Mouse (Mus musculus): ENCODE data around the gene Cdc42ep2. TPM values are rescaled to one million over a fixed set of nuclear protein-coding genes. Genes with fewer than 3 reads are reported as not detected.

Gene Cdc42ep2
- polyA plus RNA-seq, 1 experiment = 16.2 TPM

GRCm38 (mm10) chr19:5907275-5907674 lies 17.3 kb downstream of the Cdc42ep2 start:
- Histone ChIP-seq H3K36me3 (ENCODE audit: control insufficient read depth, insufficient read depth) (peaks cover 43% of the 10 kb centered on the region), H3K4me2 (ENCODE audit: low read depth) (no peak overlapping the region), H3K27me3 (ENCODE audit: control insufficient read depth, insufficient read depth, insufficient read length) (no peaks in the 10 kb centered on the region), H3K4me3 (no peak overlapping the region), H3K79me2 (ENCODE audit: control insufficient read depth, insufficient read depth) (peaks cover 63% of the 10 kb centered on the region), H3ac (ENCODE audit: control insufficient read depth, insufficient read length) (no peak overlapping the region)
- TF ChIP-seq USF1 (IDR thresholded peaks at IDR 0.05; ENCODE audit: low read depth) = no peak
- TF ChIP-seq MYOG (IDR thresholded peaks at IDR 0.05; ENCODE audit: control insufficient read depth in 1 of 3, insufficient read depth in 1 of 3, insufficient read length in 2 of 3, low read depth in 2 of 3) = no peak
- no peak for TF ChIP-seq REST (IDR thresholded peaks at IDR 0.05; ENCODE audit: insufficient read depth, insufficient read length)
- no peak for TF ChIP-seq POLR2AphosphoS2 (IDR thresholded peaks at IDR 0.05; ENCODE audit: insufficient read length, low read depth)
- no peak for TF ChIP-seq TCF12 (IDR thresholded peaks at IDR 0.05; ENCODE audit: insufficient read depth, poor library complexity, severe bottlenecking)
- no peak for TF ChIP-seq MYOD1 (IDR thresholded peaks at IDR 0.05; ENCODE audit: control insufficient read depth in 1 of 3, insufficient read length in 2 of 3, low read depth in 2 of 3)
- TF ChIP-seq SRF (IDR thresholded peaks at IDR 0.05; ENCODE audit: control insufficient read depth, insufficient read length, low read depth) = no peak
- TF ChIP-seq E2F4 (IDR thresholded peaks at IDR 0.05; ENCODE audit: insufficient read depth) = no peak
- no peak for TF ChIP-seq POLR2A (IDR thresholded peaks at IDR 0.05; ENCODE audit: insufficient read length, low read depth)
- TF ChIP-seq TCF3 (IDR thresholded peaks at IDR 0.05; ENCODE audit: insufficient read length, low read depth) = no peak
- TF ChIP-seq CEBPB (IDR thresholded peaks at IDR 0.05; ENCODE audit: insufficient read depth, poor library complexity, severe bottlenecking) = no peak
- TF ChIP-seq MAX (IDR thresholded peaks at IDR 0.05; ENCODE audit: low read depth) = no peak

- peak within 1 kb of the TSS; percentile 64 for H3K4me2 ChIP-seq (ENCODE audit: low read depth)
- H3K79me2 ChIP-seq (ENCODE audit: control insufficient read depth, insufficient read depth) = no peaks in the 10 kb centered on the region
- no peaks in the 10 kb centered on the region for H3K27me3 ChIP-seq (ENCODE audit: control insufficient read depth, insufficient read depth, insufficient read length)
- H3K36me3 ChIP-seq (ENCODE audit: control insufficient read depth, insufficient read depth) = peaks cover 26% of the 10 kb centered on the region
- H3K4me3 ChIP-seq = peak within 1 kb of the TSS; percentile 9
- TF ChIP-seq MAX (IDR thresholded peaks at IDR 0.05; ENCODE audit: low read depth) = no peak
- TF ChIP-seq CEBPB (IDR thresholded peaks at IDR 0.05; ENCODE audit: insufficient read depth, poor library complexity, severe bottlenecking) = no peak
- TF ChIP-seq POLR2A (IDR thresholded peaks at IDR 0.05; ENCODE audit: insufficient read length, low read depth) = peak; percentile 41
- peak; percentile 81 for TF ChIP-seq POLR2AphosphoS2 (IDR thresholded peaks at IDR 0.05; ENCODE audit: insufficient read length, low read depth)
- peak; percentile 37 for TF ChIP-seq E2F4 (IDR thresholded peaks at IDR 0.05; ENCODE audit: insufficient read depth)
- TF ChIP-seq REST (IDR thresholded peaks at IDR 0.05; ENCODE audit: insufficient read depth, insufficient read length) = peak; percentile 55
- H3ac ChIP-seq (ENCODE audit: control insufficient read depth, insufficient read length) = no peak within 1 kb of the TSS
These were observed 30.5 kb downstream of the Cdc42ep2 start, which contains the start of gene Tigd3 for GRCm38 (mm10) chr19:5894002-5894678. Gene Tigd3 (minus strand): TSS chr19:5894149.

GRCm38 (mm10) chr19:5893282-5894001 lies 31.2 kb downstream of the Cdc42ep2 start:
- Histone ChIP-seq H3ac (ENCODE audit: control insufficient read depth, insufficient read length) (no peak overlapping the region), H3K36me3 (ENCODE audit: control insufficient read depth, insufficient read depth) (peaks cover 21% of the 10 kb centered on the region), H3K79me2 (ENCODE audit: control insufficient read depth, insufficient read depth) (no peaks in the 10 kb centered on the region), H3K4me3 (peak overlapping the region; percentile 9), H3K4me2 (ENCODE audit: low read depth) (peak overlapping the region; percentile 64), H3K27me3 (ENCODE audit: control insufficient read depth, insufficient read depth, insufficient read length) (no peaks in the 10 kb centered on the region)
- TF ChIP-seq MYOG (IDR thresholded peaks at IDR 0.05; ENCODE audit: control insufficient read depth in 1 of 3, insufficient read depth in 1 of 3, insufficient read length in 2 of 3, low read depth in 2 of 3) (peak in 1 of 3 experiments; percentile 21), MYOD1 (IDR thresholded peaks at IDR 0.05; ENCODE audit: control insufficient read depth in 1 of 3, insufficient read length in 2 of 3, low read depth in 2 of 3) (peak in 2 of 3 experiments; percentile 19 to 26), E2F4 (IDR thresholded peaks at IDR 0.05; ENCODE audit: insufficient read depth) (no peak)

GRCm38 (mm10) chr19:5892735-5893134 lies 31.9 kb downstream of the Cdc42ep2 start:
- H3K27me3 ChIP-seq (ENCODE audit: control insufficient read depth, insufficient read depth, insufficient read length) = no peaks in the 10 kb centered on the region
- H3K4me2 ChIP-seq (ENCODE audit: low read depth) = no peak overlapping the region
- H3K36me3 ChIP-seq (ENCODE audit: control insufficient read depth, insufficient read depth) = peaks cover 18% of the 10 kb centered on the region
- no peaks in the 10 kb centered on the region for H3K79me2 ChIP-seq (ENCODE audit: control insufficient read depth, insufficient read depth)
- H3K4me3 ChIP-seq = no peak overlapping the region
- no peak overlapping the region for H3ac ChIP-seq (ENCODE audit: control insufficient read depth, insufficient read length)
- TF ChIP-seq E2F4 (IDR thresholded peaks at IDR 0.05; ENCODE audit: insufficient read depth) = no peak
- no peak for TF ChIP-seq MYOD1 (IDR thresholded peaks at IDR 0.05; ENCODE audit: control insufficient read depth in 1 of 3, insufficient read length in 2 of 3, low read depth in 2 of 3)
- TF ChIP-seq TCF3 (IDR thresholded peaks at IDR 0.05; ENCODE audit: insufficient read length, low read depth) = no peak
- no peak for TF ChIP-seq MAX (IDR thresholded peaks at IDR 0.05; ENCODE audit: low read depth)
- TF ChIP-seq SRF (IDR thresholded peaks at IDR 0.05; ENCODE audit: control insufficient read depth, insufficient read length, low read depth) = no peak
- TF ChIP-seq CEBPB (IDR thresholded peaks at IDR 0.05; ENCODE audit: insufficient read depth, poor library complexity, severe bottlenecking) = no peak
- no peak for TF ChIP-seq TCF12 (IDR thresholded peaks at IDR 0.05; ENCODE audit: insufficient read depth, poor library complexity, severe bottlenecking)
- TF ChIP-seq REST (IDR thresholded peaks at IDR 0.05; ENCODE audit: insufficient read depth, insufficient read length) = no peak
- no peak for TF ChIP-seq MYOG (IDR thresholded peaks at IDR 0.05; ENCODE audit: control insufficient read depth in 1 of 3, insufficient read depth in 1 of 3, insufficient read length in 2 of 3, low read depth in 2 of 3)
- no peak for TF ChIP-seq USF1 (IDR thresholded peaks at IDR 0.05; ENCODE audit: low read depth)
- no peak for TF ChIP-seq POLR2A (IDR thresholded peaks at IDR 0.05; ENCODE audit: insufficient read length, low read depth)
- no peak for TF ChIP-seq POLR2AphosphoS2 (IDR thresholded peaks at IDR 0.05; ENCODE audit: insufficient read length, low read depth)
